Mouse (Mus musculus) thymus, adult 2 months (tissue): ENCODE data around the gene Trim27. TPM values are rescaled to one million over a fixed set of nuclear protein-coding genes. Genes with fewer than 3 reads are reported as not detected.

ENCODE experiments used
- DNase-seq: peaks from one replicate; pipeline ENCODE4 v3.0.0; 2021
- H3K27ac ChIP-seq: fragments of 200-500 bp; 2 replicates; pipeline ENCODE4 v1.5.1; 2012; ENCODE audit warnings: low read length, control low read depth; ENCODE audit not compliant: control insufficient read depth, insufficient read depth
- H3K27me3 ChIP-seq: fragments of 200-500 bp; 2 replicates; pipeline ENCODE4 v1.6.1; 2012; ENCODE audit warnings: mild to moderate bottlenecking, low read length, moderate library complexity, mixed read lengths; ENCODE audit not compliant: control insufficient read depth, insufficient read depth
- H3K36me3 ChIP-seq: fragments of 200-500 bp; 2 replicates; pipeline ENCODE4 v1.6.1; 2012; ENCODE audit warnings: mild to moderate bottlenecking, low read length, moderate library complexity; ENCODE audit not compliant: control insufficient read depth, insufficient read depth
- H3K4me1 ChIP-seq: fragments of 200-500 bp; replicated peaks from 2 replicates; pipeline ENCODE4 v1.6.1; 2012; ENCODE audit warnings: low read length; ENCODE audit not compliant: control insufficient read depth, insufficient read depth
- H3K4me3 ChIP-seq: fragments of 200-500 bp; 2 replicates; pipeline ENCODE4 v1.5.1; 2012; ENCODE audit warnings: mild to moderate bottlenecking, low read length, control low read depth, moderate library complexity; ENCODE audit not compliant: control insufficient read depth, insufficient read depth
- CTCF ChIP-seq: fragments of 200-500 bp; IDR thresholded peaks from 2 replicates; pipeline ENCODE4 v1.5.1; 2012; ENCODE audit warnings: mild to moderate bottlenecking, control low read depth, low read length, moderate library complexity, borderline replicate concordance; ENCODE audit not compliant: control insufficient read depth, poor library complexity, insufficient read depth; ENCODE audit errors: extremely low read depth
- POLR2A ChIP-seq: fragments of 200-500 bp; IDR thresholded peaks from 2 replicates; pipeline ENCODE4 v1.6.1; 2012; ENCODE audit warnings: mild to moderate bottlenecking, low read length, control low read depth, moderate library complexity; ENCODE audit not compliant: control insufficient read depth, poor library complexity, insufficient read depth; ENCODE audit errors: extremely low read depth
- WGBS: fragments of 180-500 bp; shearing (Covaris S2); methylation state at CpG from one replicate; pipeline ENCODE4 v1.1.7; 2018; 5-methylcytosine and 5-hydroxymethylcytosine counted together
- polyA plus RNA-seq: library from polyadenylated mRNA; depleted of rRNA; stranded (reverse); fragments of >200 nt; gene quantifications from 2 replicates; pipeline ENCODE4 v1.2.3, GENCODE M21; 2012

Gene Trim27
- polyA plus RNA-seq, 1 experiment = 131 TPM

GRCm38 (mm10) chr13:21180551-21181530 lies 1.6 kb downstream of the Trim27 start:
- Histone ChIP-seq H3K27ac (peak overlapping the region; percentile 61), H3K4me1 (peaks cover 12% of the 10 kb centered on the region), H3K4me3 (peak overlapping the region; percentile 93), H3K36me3 (peaks cover 29% of the 10 kb centered on the region), H3K27me3 (no peaks in the 10 kb centered on the region)
- under 1% methylated on average over 71 of the region's 71 CpGs for WGBS
- DNase-seq = peak; percentile 83
- TF ChIP-seq CTCF (no peak), POLR2A (0 out of 2 replicates have a peak, but pooled peaks have one; percentile 28)

GRCm38 (mm10) chr13:21181996-21182395 lies 2.8 kb downstream of the Trim27 start:
- Histone ChIP-seq H3K27ac (no peak overlapping the region), H3K27me3 (no peaks in the 10 kb centered on the region), H3K4me1 (peaks cover 12% of the 10 kb centered on the region), H3K4me3 (no peak overlapping the region), H3K36me3 (peaks cover 38% of the 10 kb centered on the region)
- TF ChIP-seq CTCF (no peak), POLR2A (no peak)
- no peak for DNase-seq
- WGBS = 89% methylated on average over 7 of the region's 7 CpGs

GRCm38 (mm10) chr13:21183066-21183465 lies 3.8 kb downstream of the Trim27 start:
- Histone ChIP-seq H3K27me3 (no peaks in the 10 kb centered on the region), H3K27ac (no peak overlapping the region), H3K4me3 (no peak overlapping the region), H3K36me3 (peaks cover 49% of the 10 kb centered on the region), H3K4me1 (peaks cover 12% of the 10 kb centered on the region)
- DNase-seq = no peak
- TF ChIP-seq POLR2A (no peak), CTCF (no peak)
- WGBS = 99% methylated on average over 6 of the region's 6 CpGs

GRCm38 (mm10) chr13:21183661-21184060 lies 4.4 kb downstream of the Trim27 start:
- 94% methylated on average over 7 of the region's 7 CpGs for WGBS
- no peak for DNase-seq
- Histone ChIP-seq H3K27ac (no peak overlapping the region), H3K4me3 (no peak overlapping the region), H3K36me3 (peaks cover 55% of the 10 kb centered on the region), H3K4me1 (peaks cover 9% of the 10 kb centered on the region), H3K27me3 (no peaks in the 10 kb centered on the region)
- no peak for TF ChIP-seq POLR2A
- TF ChIP-seq CTCF = no peak

GRCm38 (mm10) chr13:21185521-21185920 lies 6.3 kb downstream of the Trim27 start:
- H3K27ac ChIP-seq = no peak overlapping the region
- H3K27me3 ChIP-seq = no peaks in the 10 kb centered on the region
- DNase-seq = no peak
- peaks cover 72% of the 10 kb centered on the region for H3K36me3 ChIP-seq
- 97% methylated on average over 4 of the region's 4 CpGs for WGBS
- H3K4me1 ChIP-seq = peaks cover 7% of the 10 kb centered on the region
- H3K4me3 ChIP-seq = no peak overlapping the region
- TF ChIP-seq CTCF (no peak), POLR2A (no peak)

GRCm38 (mm10) chr13:21195406-21196228 lies 16.4 kb downstream of the Trim27 start:
- H3K27me3 ChIP-seq = no peaks in the 10 kb centered on the region
- no peak for DNase-seq
- H3K4me3 ChIP-seq = no peak overlapping the region
- peaks cover 33% of the 10 kb centered on the region for H3K36me3 ChIP-seq
- H3K27ac ChIP-seq = no peak overlapping the region
- 93% methylated on average over 10 of the region's 10 CpGs for WGBS
- no peaks in the 10 kb centered on the region for H3K4me1 ChIP-seq
- TF ChIP-seq POLR2A (no peak), CTCF (no peak)
